ENCODE assay signal across 8 mouse cellular contexts in genomic region chr2:104027458-104028138, GRCm38 (mm10). TPM values are rescaled to one million over a fixed set of nuclear protein-coding genes. Genes with fewer than 3 reads are reported as not detected.
DNase-seq lines count a peak whose midpoint lies in the region; ATAC-seq lines count a peak whose summit lies in the region.

Gene Fbxo3, plus strand, starts transcription at chr2:104027721.

- H3K27me3 ChIP-seq in embryonic facial prominence, embryonic 14.5 days (replicated peaks; ENCODE audit: control insufficient read depth, insufficient read depth, low read length) = no peaks in the 10 kb centered on the region
- no peaks in the 10 kb centered on the region for H3K27me3 ChIP-seq in limb, embryonic 13.5 days
- no peaks in the 10 kb centered on the region for H3K27me3 ChIP-seq in midbrain, embryonic 15.5 days (replicated peaks)

- peak within 1 kb of the TSS; percentile 45 for H3K27ac ChIP-seq in embryonic facial prominence, embryonic 14.5 days (replicated peaks; ENCODE audit: low read depth, low read length)
- H3K27ac ChIP-seq in limb, embryonic 13.5 days = peak within 1 kb of the TSS; percentile 33; the same call in 1 of the 2 replicates
- peak within 1 kb of the TSS; percentile 76 for H3K27ac ChIP-seq in midbrain, embryonic 15.5 days

- H3K9me3 ChIP-seq in embryonic facial prominence, embryonic 14.5 days (ENCODE audit: control insufficient read depth, low read length) = no peaks in the 10 kb centered on the region
- no peaks in the 10 kb centered on the region for H3K9me3 ChIP-seq in limb, embryonic 13.5 days
- no peaks in the 10 kb centered on the region for H3K9me3 ChIP-seq in midbrain, embryonic 15.5 days

- 0% methylated on average over 16 of the region's 44 CpGs for WGBS in embryonic facial prominence, embryonic 14.5 days
- 1% methylated on average over 40 of the region's 44 CpGs for WGBS in limb, embryonic 13.5 days
- WGBS in midbrain, embryonic 15.5 days = under 1% methylated on average over 44 of the region's 44 CpGs

- peak within 1 kb of the TSS; percentile 92 for H3K9ac ChIP-seq in embryonic facial prominence, embryonic 14.5 days (ENCODE audit: low read depth, low read length)
- H3K9ac ChIP-seq in limb, embryonic 13.5 days = peak within 1 kb of the TSS; percentile 97
- H3K9ac ChIP-seq in midbrain, embryonic 15.5 days = peak within 1 kb of the TSS; percentile 85

- 0 out of 2 replicates have a peak, but pooled peaks cover 7% of the 10 kb centered on the region for H3K36me3 ChIP-seq in embryonic facial prominence, embryonic 14.5 days (ENCODE audit: control insufficient read depth, insufficient read depth, low read length)
- H3K36me3 ChIP-seq in limb, embryonic 13.5 days = peaks cover 6% of the 10 kb centered on the region; the same call in 1 of the 2 replicates
- 0 out of 2 replicates have a peak, but pooled peaks cover 3% of the 10 kb centered on the region for H3K36me3 ChIP-seq in midbrain, embryonic 15.5 days (replicated peaks)

- H3K4me3 ChIP-seq in embryonic facial prominence, embryonic 14.5 days (ENCODE audit: low read depth, low read length) = peak within 1 kb of the TSS; percentile 83
- H3K4me3 ChIP-seq in limb, embryonic 13.5 days = peak within 1 kb of the TSS; percentile 97
- H3K4me3 ChIP-seq in midbrain, embryonic 15.5 days = peak within 1 kb of the TSS; percentile 92

- H3K4me1 ChIP-seq in embryonic facial prominence, embryonic 14.5 days (ENCODE audit: control insufficient read depth, insufficient read depth, low read length) = peaks cover 14% of the 10 kb centered on the region; the same call in 1 of the 2 replicates
- peaks cover 22% of the 10 kb centered on the region for H3K4me1 ChIP-seq in limb, embryonic 13.5 days
- peaks cover 28% of the 10 kb centered on the region for H3K4me1 ChIP-seq in midbrain, embryonic 15.5 days

- peak; percentile 95 for ATAC-seq in embryonic facial prominence, embryonic 14.5 days (ENCODE audit: low read depth)
- peak; percentile 96 for ATAC-seq in limb, embryonic 13.5 days (ENCODE audit: low FRiP score, low read depth)
- ATAC-seq in midbrain, embryonic 15.5 days (replicated peaks) = peak; percentile 97

- H3K4me2 ChIP-seq in embryonic facial prominence, embryonic 14.5 days (ENCODE audit: low read depth, low read length) = peak within 1 kb of the TSS; percentile 78
- peak within 1 kb of the TSS; percentile 85 for H3K4me2 ChIP-seq in limb, embryonic 13.5 days (replicated peaks)
- H3K4me2 ChIP-seq in midbrain, embryonic 15.5 days = peak within 1 kb of the TSS; percentile 88

- peak; percentile 80 for DNase-seq in 3T3-L1 (ENCODE audit: low read depth, low spot score)
- peak; percentile 64 to 79 for DNase-seq in adrenal gland, postnatal 4 days (ENCODE audit: low spot score in 2 of 2)
- DNase-seq in embryonic facial prominence, embryonic 14.5 days (ENCODE audit: low spot score) = peak; percentile 82
- peak; percentile 82 for DNase-seq in heart, adult 8-10 months (ENCODE audit: low spot score)
- peak; percentile 95 for DNase-seq in kidney, adult 9 months
- peak; percentile 84 to 89 for DNase-seq in spleen, adult 18-20 months

RNA-seq across cellular contexts. Expression of gene Fbxo3, which starts in this region (rescaled TPM):
- 10 to 100 TPM; 79.7 to 80.7 TPM for total RNA-seq in adrenal gland, postnatal 4 days (2021)
- 47.3 and 50.7 TPM in 2 replicates for polyA plus RNA-seq in embryonic facial prominence, embryonic 14.5 days (2014; fragmentation: Nextera tagmentation; extraction: Ambion mirVana)
- 10 to 100 TPM; 51.5 to 57.2 (median 52.1) TPM for total RNA-seq in heart, adult 8-10 months (2022)
- polyA plus RNA-seq in limb, embryonic 13.5 days (2015; fragmentation: Nextera tagmentation; extraction: Ambion mirVana) = 55.5 and 56.6 TPM in 2 replicates
- 73.4 and 76.2 TPM in 2 replicates for polyA plus RNA-seq in midbrain, embryonic 15.5 days (2015; fragmentation: Nextera tagmentation; extraction: Ambion mirVana)

Comparison
In these comparisons a context has a peak if more than half of its experiments do, and no peak if none do; other contexts are left out.
1. Peak in every context shown above with its lines: DNase-seq, ATAC-seq, H3K4me3 ChIP-seq and H3K27ac ChIP-seq.